Mouse (Mus musculus): Measurements from ENCODE around the gene Fzr1. TPM values are rescaled to one million over a fixed set of nuclear protein-coding genes. Genes with fewer than 3 reads are reported as not detected.

Gene Fzr1
- polyA plus RNA-seq, 1 experiment: 81.5 TPM

GRCm38 (mm10) chr10:81342686-81343505 lies 35.4 kb downstream of the Fzr1 start, which contains the start of gene Gipc3:
Gene Gipc3, minus strand, starts transcription at chr10:81343266.
- WGBS: 4% methylated on average over 67 of the region's 67 CpGs
- no peak for DNase-seq (ENCODE audit: low read depth, low spot score)

DNA sequence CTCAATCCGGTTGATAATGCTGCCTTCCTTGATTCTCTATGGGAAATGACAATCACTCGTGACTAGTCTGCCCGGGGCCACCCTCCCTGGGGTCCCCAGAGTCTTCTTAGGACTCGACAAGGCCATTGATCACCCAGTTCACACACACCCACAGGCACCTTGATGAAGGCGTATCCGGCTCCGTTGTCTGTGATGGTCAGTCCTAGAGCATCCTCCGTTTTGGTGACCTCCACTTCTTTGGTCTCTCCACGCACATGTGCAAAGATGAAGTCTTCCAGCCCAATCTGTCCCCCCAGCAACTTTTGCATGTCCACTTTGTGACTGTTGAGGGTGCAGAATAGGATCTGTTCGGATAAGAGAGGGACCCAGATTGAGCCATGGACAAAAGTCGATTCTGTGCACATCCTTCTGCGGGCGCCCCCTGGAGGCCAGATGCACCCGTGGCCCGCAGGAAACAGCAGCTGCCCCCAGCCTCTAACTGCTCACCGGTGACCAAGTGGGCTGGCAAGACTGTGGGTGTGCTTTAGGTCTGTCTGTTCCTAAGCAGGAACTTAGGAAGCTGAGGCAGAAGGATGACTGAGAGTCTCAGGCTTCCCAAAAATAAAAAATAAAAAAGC lies 36.9 kb downstream of the Fzr1 start:
- no peak for DNase-seq (ENCODE audit: low read depth, low spot score)
- WGBS: 35% methylated on average over 16 of the region's 16 CpGs

DNA sequence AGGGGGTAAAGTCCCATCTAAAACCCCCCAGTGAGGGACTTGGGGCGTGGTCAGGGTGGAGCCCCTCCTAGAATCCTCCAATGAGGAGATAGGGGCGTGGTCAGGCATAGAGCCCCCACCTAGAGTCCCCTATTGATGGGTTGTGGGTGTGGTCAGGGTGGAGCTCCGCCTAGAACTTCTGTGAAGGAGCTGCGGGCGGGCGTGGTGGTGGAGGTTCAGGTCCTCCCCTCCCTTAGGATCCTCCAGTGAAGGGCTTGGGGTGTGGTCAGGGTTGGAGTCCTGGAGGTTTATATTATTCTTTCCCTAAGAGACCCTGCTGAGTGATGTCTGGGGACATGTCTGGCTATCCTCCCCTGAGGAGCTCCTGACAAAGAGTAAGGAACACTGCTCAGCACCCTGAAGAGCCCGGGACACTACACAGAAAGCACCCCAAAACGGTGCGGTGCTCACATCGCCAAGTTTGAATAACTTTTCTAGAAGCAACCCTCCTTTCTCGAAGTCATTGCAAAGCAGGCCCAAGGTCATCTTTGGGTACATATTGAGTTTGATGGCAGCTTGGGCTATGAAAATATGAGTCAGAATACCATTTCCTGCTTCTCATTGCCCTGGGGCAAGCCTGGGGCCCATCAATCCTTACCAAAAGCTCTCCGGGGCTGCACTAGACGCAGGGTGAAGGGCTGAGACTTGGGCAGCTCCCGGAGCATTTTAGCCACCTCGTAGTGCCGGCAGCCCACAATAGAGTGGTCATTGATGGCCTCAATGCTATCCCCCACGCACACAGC lies 37.6 kb downstream of the Fzr1 start:
- 34% methylated on average over 17 of the region's 17 CpGs for WGBS
- DNase-seq (ENCODE audit: low read depth, low spot score): no peak

GRCm38 (mm10) chr10:81336558-81336957 lies 41.8 kb downstream of the Fzr1 start:
- no peak for DNase-seq (ENCODE audit: low read depth, low spot score)
- WGBS: 89% methylated on average over 4 of the region's 4 CpGs

DNA sequence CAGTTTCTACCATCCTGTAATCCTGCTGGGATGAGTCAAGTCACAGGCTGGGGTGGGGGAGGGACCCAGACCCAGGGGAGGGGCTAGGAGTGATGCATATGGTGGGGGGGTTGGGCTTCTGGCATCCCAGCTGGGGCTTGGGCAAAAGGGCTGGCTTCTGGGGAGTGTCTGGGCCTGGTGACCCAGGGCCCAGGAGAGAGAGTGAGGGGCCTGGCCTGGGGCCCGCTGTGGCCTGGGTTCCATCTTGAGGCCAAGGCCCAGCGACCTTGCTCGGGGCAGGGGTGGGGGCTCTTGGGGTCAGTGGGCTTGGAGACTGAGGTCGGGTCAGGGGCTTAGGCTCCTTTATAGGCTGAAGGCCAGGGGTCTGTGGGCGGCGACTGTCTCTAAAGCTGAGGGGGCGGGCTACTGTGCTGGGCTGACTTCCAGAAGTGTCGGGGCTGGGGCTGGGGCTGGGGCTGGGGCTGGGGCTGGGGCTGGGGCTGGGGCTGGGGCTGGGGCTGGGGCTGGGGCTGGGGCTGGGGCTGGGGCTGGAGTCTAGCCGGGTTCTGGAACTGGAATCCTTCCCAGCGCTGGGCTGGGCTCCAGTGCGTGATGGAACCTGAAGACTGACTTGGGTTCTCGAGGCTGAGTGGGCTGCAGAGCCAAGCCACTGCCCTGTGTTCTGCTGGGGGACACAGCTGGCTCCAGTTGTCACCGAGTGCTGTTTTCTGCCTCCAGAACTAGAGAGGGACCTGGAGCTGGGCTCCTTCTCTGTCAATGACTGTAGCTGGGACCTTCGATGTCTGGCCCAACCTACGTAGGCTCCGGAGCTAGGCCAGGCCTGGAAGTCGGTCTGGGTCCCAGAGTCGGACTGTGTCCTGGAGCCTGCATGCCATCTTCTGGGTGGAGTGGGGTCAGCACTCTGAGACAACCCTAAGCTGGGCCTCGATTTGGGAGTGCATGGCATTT lies 42.6 kb downstream of the Fzr1 start:
- no peak for DNase-seq (ENCODE audit: low read depth, low spot score)
- 51% methylated on average over 17 of the region's 19 CpGs for WGBS

DNA sequence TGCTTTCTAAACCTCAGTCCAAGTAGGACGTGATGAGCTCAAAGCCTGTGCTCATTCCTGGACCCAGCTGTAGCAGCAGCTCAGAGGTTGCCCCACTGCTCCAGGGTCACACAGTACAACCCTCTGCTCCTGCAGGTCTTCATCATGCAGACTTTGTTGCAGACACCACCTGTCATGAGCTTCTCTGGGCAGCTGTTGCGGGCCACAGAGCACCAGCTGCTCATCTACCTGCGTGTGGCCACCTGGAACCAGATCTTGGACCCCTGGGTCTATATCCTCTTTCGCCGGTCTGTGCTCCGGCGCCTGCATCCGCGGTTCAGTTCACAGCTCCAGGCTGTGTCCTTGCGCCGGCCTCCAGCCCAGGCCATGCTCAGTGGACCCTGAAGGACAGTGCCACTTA lies 44.0 kb downstream of the Fzr1 start:
- WGBS: 71% methylated on average over 11 of the region's 11 CpGs
- no peak for DNase-seq (ENCODE audit: low read depth, low spot score)

- 33% methylated on average over 29 of the region's 29 CpGs for whole genome bisulfite sequencing
- no peak for DNase-seq (ENCODE audit: low read depth, low spot score)
Measured at GRCm38 (mm10) chr10:81332277-81332676, 46.0 kb downstream of the Fzr1 start.

DNA sequence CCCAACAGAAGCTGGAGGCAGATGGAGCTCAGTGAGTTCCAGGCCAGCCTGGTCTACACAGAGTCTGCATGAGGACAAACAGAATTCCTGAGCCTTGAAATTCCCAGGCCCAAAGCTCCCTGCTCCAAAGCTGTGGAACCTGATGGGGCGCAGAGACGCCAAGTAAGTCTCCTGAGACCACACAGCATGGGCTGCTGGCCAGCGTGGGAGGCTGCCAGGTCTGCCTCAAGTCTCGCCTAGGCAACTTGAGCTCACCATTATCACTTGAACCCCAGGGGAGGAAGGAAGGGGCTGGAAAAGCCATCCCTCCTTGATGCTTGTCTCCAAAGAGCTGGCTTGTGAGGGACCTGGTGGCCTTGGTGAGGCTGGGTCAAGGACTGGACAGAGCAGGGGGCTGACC lies 48.3 kb downstream of the Fzr1 start:
- DNase-seq (ENCODE audit: low read depth, low spot score): no peak
- WGBS: 56% methylated on average over 4 of the region's 4 CpGs

DNA sequence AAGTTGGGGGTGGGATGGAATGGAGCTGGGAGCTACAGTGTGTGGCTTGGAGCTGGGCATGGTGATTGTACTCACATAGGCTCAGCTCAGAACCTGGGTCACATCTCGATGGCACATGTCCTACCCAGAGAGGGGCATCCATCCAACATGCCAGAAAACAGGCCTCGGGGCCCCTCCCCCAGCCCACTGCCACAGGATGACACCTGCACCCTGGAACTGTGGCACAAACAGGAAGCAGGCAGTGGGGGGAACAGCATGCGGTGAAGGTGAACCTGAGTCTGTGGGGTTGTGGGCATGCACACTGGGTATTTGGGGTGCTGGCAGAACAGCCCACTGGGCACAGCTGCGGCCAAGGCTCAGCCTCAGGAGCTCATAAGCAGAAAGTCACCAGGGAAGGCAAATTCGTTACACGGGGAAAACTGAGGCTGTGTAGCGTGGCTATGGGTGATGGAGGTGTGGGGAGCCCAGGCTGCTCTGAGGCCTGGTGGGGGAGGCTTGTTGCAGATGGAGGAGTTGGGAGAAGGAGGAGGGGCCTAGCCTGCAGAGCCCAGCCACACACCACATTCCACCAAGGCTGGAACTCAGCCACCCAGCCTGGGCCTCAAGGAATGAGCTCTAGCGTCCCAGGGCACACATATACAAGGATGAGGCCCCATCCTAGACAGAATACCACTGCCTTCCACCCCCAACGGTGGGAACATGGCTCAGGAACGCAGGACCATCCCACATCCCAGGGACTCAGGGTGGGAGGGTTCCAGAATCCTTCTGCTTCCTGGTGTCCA lies 48.9 kb downstream of the Fzr1 start:
- no peak for DNase-seq (ENCODE audit: low read depth, low spot score)
- 64% methylated on average over 10 of the region's 10 CpGs for WGBS

GRCm38 (mm10) chr10:81328386-81328785 lies 49.9 kb downstream of the Fzr1 start, which contains the start of gene Tbxa2r:
Gene Tbxa2r, plus strand, starts transcription at chr10:81328731.
- 14% methylated on average over 10 of the region's 10 CpGs for WGBS
- DNase-seq (ENCODE audit: low read depth, low spot score): no peak

DNA sequence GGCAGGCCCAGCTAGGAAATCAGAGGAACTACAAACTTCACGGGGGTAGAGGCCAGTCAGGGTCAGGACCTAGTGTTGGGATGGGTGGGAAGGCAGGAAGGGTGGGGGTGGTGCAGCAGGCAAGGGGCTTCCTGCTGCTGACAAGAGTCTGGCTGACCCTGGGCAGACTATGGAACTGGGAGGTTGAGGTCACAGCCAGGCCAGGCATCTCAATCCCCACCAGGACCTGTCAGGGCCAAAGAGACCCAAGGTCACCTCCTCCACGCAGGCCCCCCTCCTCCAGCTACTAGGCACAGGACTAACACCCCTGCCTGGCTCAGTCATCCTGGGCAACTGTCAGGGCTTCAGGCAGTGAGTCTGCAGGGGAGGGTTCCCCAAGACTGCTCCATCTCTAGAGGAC lies 50.4 kb downstream of the Fzr1 start:
- WGBS: 34% methylated on average over 2 of the region's 2 CpGs
- no peak for DNase-seq (ENCODE audit: low read depth, low spot score)

DNA sequence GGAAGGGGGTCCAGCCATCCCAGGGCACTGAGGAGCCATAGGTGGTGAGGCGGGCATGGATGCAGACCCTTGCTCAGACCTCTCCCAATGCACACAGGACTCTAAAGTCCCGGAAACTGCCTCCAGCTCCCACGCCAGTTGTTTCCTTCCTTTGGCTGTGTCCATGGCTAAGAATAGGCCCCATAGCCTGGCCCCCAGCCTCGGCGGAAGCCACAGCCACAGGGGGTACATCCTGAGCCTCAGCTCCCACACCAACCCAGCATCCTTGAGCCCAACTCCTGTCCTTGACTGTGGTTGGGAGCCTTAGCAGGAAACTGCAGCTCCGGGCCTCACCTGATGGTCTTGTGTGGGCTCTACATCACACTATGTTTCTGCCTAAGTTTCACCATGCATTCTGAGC lies 51.5 kb downstream of the Fzr1 start:
- WGBS: 82% methylated on average over 6 of the region's 6 CpGs
- DNase-seq (ENCODE audit: low read depth, low spot score): no peak

DNA sequence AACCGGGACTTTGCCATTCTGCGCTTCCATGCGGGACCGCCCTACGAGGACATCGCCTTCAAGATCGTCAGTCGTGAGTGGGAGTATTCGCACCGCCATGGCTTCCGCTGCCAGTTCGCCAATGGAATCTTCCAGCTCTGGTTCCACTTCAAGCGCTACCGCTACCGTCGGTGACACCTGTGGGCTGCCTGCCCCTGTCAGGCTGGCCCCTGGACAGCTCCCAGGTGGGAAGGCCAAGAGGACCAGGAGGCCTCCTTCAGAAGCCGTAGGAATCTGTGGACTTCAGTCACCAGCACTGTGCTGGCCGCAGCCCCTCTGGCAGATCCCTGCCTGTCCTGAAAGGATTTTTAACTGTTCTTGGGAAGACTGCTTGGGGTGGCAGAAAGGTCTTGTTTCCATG lies 52.5 kb downstream of the Fzr1 start:
- 93% methylated on average over 18 of the region's 18 CpGs for WGBS
- no peak for DNase-seq (ENCODE audit: low read depth, low spot score)

- 95% methylated on average over 21 of the region's 21 CpGs for WGBS
- no peak for DNase-seq (ENCODE audit: low read depth, low spot score)
Measured at GRCm38 (mm10) chr10:81325176-81325575, 53.1 kb downstream of the Fzr1 start.

DNA sequence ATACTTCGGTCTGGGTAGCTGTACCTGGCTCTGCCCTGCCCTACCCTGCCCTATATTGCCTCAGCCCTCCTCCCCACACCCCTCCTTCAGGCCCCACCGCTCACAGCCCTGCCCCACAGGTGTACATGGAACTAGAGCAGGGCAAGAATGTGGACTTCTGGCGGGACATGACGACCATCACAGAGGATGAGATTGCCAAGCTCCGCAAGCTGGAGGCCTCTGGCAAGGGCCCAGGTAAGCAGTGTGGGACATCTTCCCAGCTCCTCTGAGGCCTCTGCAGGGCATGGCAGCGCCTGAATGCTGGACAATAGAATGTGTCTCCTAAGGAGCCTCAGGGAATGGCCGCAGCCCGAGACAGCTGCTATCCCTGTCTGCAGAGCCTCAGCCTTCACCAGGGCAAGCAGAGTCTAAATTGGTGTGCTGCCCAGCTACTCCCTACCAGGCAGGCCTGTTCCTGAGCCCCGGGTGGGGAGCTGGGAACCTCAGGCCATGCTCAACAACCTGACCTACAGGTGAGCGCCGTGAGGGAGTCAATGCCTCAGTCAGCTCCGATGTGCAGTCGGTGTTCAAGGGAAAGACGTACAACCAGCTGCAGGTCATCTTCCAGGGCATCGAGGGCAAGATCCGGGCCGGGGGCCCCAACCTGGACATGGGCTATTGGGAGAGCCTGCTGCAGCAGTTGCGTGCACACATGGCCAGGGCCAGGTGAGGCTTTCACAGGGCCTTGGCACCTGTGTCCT lies 54.4 kb downstream of the Fzr1 start:
- 93% methylated on average over 18 of the region's 18 CpGs for WGBS
- DNase-seq (ENCODE audit: low read depth, low spot score): no peak

- WGBS: 88% methylated on average over 23 of the region's 23 CpGs
- no peak for DNase-seq (ENCODE audit: low read depth, low spot score)
Measured at GRCm38 (mm10) chr10:81323141-81323775, 55.1 kb downstream of the Fzr1 start.

DNA sequence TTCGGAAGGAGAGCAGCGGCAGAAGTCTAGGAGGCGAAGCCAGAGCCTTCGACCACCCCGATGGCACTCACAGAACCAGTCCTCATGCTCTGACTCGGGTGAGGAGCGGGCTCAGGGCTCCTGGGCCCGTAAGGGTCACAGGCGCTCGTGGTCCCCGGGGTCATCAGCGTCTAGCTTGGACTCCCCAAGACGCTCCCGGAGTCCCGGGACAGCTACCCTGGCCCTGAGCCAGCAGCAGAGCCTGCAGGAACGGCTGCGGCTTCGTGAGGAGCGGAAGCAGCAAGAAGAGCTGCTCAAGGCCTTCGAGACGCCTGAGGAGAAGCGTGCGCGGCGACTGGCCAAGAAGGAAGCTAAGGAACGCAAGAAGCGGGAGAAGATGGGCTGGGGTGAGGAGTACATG lies 55.9 kb downstream of the Fzr1 start:
- DNase-seq (ENCODE audit: low read depth, low spot score): no peak
- WGBS: 92% methylated on average over 27 of the region's 27 CpGs

DNA sequence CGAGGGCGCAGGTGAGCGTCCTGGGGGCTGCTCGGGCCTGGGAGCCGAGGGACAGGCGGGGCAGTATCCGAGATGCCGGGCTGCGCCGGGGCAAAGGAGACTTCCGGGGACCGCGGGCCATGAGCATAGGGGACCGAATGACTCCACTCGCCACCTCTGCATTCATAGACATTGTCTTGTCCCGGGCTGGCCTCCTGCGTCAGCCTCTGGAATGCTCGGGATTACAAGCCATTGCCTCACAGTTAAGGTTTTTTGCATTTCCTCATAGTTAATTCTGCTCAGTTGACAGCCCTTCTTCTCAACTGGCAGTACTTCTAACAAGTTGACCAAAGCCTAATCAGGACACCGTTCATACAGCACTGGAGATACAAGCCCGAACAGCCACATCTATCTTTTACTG lies 56.9 kb downstream of the Fzr1 start:
- 2% methylated on average over 20 of the region's 20 CpGs for WGBS
- no peak for DNase-seq (ENCODE audit: low read depth, low spot score)

Measured in large intestine, adult 2 months (tissue).